Mouse (Mus musculus) G1E (cell line): ENCODE data around the gene Car15. TPM values are rescaled to one million over a fixed set of nuclear protein-coding genes. Genes with fewer than 3 reads are reported as not detected.
A peak's percentile ranks its signal among the peaks of the same experiment; 100 is the strongest.

Experiments
- ATAC-seq: 2 replicates; pipeline ENCODE4 v1.8.0; 2016; ENCODE audit warnings: mild to moderate bottlenecking; ENCODE audit not compliant: insufficient number of reproducible peaks, poor library complexity, low FRiP score, severe bottlenecking; ENCODE audit errors: extremely low read depth
- DNase-seq: peaks from one replicate; pipeline ENCODE4 v3.0.0; 2012; ENCODE audit warnings: low spot score
- H3K27me3 ChIP-seq: 2 replicates; pipeline ENCODE4 v1.6.1; 2012; ENCODE audit warnings: mild to moderate bottlenecking, low read length, inconsistent platforms; ENCODE audit not compliant: insufficient read depth
- H3K36me3 ChIP-seq: replicated peaks from 2 replicates; pipeline ENCODE3; 2012; ENCODE audit warnings: mild to moderate bottlenecking, inconsistent platforms
- H3K4me1 ChIP-seq: 2 replicates; pipeline ENCODE4 v1.6.1; 2012; ENCODE audit warnings: low read depth, low read length, inconsistent platforms, mixed read lengths; ENCODE audit not compliant: insufficient read depth
- H3K4me3 ChIP-seq: 2 replicates; pipeline ENCODE4 v1.5.1; 2012; ENCODE audit warnings: low read depth, mild to moderate bottlenecking, inconsistent platforms, low read length, moderate library complexity, mixed read lengths
- H3K9me3 ChIP-seq: replicated peaks from 2 replicates; pipeline ENCODE4 v1.6.1; 2012; ENCODE audit warnings: inconsistent platforms
- CTCF ChIP-seq: IDR thresholded peaks from 2 replicates; pipeline ENCODE4 v1.5.1; 2012; ENCODE audit warnings: low read depth, low read length, inconsistent platforms, mixed read lengths
- GATA1 ChIP-seq: IDR thresholded peaks from 2 replicates; pipeline ENCODE4 v1.6.1; 2012; ENCODE audit warnings: borderline replicate concordance, low read length, inconsistent platforms, mixed read lengths
- GATA2 ChIP-seq: IDR thresholded peaks from 2 replicates; pipeline ENCODE4 v1.6.1; 2012; ENCODE audit warnings: low read depth, low read length, inconsistent platforms, borderline replicate concordance
- POLR2AphosphoS5 ChIP-seq: IDR thresholded peaks from 2 replicates; pipeline ENCODE4 v1.6.1; 2012; ENCODE audit warnings: low read depth, low read length, inconsistent platforms; ENCODE audit not compliant: insufficient replicate concordance
- TAL1 ChIP-seq: conservative IDR thresholded peaks from 2 replicates; pipeline ENCODE4 v1.6.1; 2012; ENCODE audit warnings: low read depth, low read length, inconsistent platforms, mixed read lengths
- polyA plus RNA-seq: library from polyadenylated mRNA; stranded (reverse); fragments of >175 nt; gene quantifications from 2 replicates; pipeline ENCODE4 v1.2.3, GENCODE M21; 2012
- total RNA-seq, 2 experiments: library from RNA; stranded (forward) in 1 of 2; stranded (reverse) in 1 of 2; fragments of 200-1000 nt in 1 of 2; fragments of >200 nt in 1 of 2; fragmentation: Nextera tagmentation in 1 of 2; gene quantifications; 2 replicates each; pipeline ENCODE4 v1.2.3; 2014 to 2017

Car15 gene
- total and polyA plus RNA-seq, 3 experiments: 0.89 to 3.3 (median 2.3) TPM

DNA sequence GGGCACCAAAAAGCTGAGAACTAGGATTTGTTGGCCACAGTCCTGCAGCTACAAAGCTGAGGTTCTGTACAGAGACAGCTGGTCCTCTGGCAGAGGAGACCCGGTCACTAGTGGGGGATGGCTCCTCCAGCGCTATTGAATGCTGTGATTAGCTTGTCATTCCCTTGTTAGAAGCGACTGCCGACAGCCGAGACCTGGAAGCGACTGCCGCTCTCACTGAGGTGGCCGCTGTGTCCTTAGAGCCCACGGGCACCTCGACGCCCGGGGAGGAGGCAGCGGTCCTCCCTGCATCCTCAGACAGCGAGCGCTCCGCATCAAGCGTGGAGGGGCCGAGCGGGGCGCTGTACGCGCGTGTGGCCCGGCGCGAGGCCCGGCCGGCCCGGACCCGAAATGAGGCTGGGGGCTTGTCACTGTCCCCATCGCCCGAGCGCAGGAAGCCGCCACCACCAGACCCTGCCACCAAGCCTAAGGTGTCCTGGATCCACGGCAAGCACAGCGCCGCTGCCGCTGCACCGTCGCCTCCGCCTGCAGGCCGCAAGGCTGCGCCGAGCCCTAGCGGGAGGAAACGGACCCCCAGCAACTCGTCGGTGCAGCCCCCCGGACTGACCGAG, 31.5 kb downstream of the Car15 start:
- Histone ChIP-seq H3K36me3 (no peaks in the 10 kb centered on the region), H3K27me3 (peaks cover 79% of the 10 kb centered on the region), H3K4me1 (peaks cover 8% of the 10 kb centered on the region), H3K9me3 (peaks cover 13% of the 10 kb centered on the region), H3K4me3 (no peak overlapping the region)
- TF ChIP-seq GATA2: no peak
- no peak for TF ChIP-seq TAL1
- no peak for TF ChIP-seq POLR2AphosphoS5
- no peak for TF ChIP-seq CTCF
- TF ChIP-seq GATA1: no peak
- DNase-seq: no peak
- ATAC-seq: no peak

DNA sequence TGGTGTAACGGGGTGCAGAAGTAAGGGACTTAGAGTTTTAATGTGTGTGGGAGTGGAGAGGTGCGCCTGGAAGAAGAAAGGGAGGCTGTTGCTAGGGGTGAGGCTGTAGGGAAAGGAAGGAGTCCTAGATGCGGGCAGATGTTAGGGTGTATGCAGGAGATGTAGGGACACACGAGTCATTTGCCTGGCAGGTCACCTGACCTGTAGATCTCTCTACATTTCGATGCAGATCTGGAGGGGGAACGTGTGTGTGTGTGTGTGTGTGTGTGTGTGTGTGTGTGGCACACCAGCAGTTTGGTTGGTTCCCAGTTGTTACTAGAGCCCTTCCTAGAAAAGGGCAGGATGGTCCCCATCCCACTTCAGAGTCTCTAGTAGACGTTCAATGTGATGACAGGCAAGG, 33.2 kb downstream of the Car15 start:
- Histone ChIP-seq H3K4me3 (no peak overlapping the region), H3K9me3 (peaks cover 13% of the 10 kb centered on the region), H3K4me1 (peaks cover 8% of the 10 kb centered on the region), H3K36me3 (no peaks in the 10 kb centered on the region), H3K27me3 (peaks cover 70% of the 10 kb centered on the region)
- ATAC-seq (no peak), DNase-seq (no peak)
- TF ChIP-seq POLR2AphosphoS5 (no peak), CTCF (no peak), GATA2 (no peak), TAL1 (no peak), GATA1 (no peak)

DNA sequence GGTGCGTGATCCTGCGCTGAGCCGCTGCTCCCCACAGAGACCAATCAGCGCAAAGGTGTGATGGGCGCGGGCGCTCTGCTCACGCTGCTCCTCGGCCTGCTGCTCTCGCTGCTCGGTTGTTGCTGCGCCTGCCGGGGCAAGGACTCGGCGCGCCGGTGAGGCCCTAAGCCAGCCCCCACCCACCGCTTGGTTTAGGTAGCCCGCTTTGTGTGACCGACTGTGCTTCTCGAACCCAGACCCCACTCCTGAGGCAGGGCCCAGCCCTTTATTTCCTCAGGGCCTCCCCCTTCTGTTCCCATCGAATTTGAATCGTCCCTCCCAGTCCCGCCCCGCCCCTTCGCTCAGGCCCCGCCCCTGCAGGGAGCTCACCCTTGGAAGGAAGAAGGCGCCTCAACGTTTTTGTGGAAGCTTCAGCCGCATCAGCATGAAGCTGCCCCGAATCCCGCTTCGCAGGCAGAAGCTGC, 33.7 kb downstream of the Car15 start:
- peaks cover 13% of the 10 kb centered on the region for H3K9me3 ChIP-seq
- peak overlapping the region; percentile 34; the same call in 1 of the 2 replicates for H3K4me3 ChIP-seq
- TF ChIP-seq CTCF: no peak
- no peak for TF ChIP-seq POLR2AphosphoS5
- TF ChIP-seq GATA1: no peak
- no peak for TF ChIP-seq TAL1
- TF ChIP-seq GATA2: no peak
- ATAC-seq: no peak
- H3K4me1 ChIP-seq: peaks cover 8% of the 10 kb centered on the region
- DNase-seq: no peak
- peaks cover 70% of the 10 kb centered on the region for H3K27me3 ChIP-seq
- no peaks in the 10 kb centered on the region for H3K36me3 ChIP-seq

DNA sequence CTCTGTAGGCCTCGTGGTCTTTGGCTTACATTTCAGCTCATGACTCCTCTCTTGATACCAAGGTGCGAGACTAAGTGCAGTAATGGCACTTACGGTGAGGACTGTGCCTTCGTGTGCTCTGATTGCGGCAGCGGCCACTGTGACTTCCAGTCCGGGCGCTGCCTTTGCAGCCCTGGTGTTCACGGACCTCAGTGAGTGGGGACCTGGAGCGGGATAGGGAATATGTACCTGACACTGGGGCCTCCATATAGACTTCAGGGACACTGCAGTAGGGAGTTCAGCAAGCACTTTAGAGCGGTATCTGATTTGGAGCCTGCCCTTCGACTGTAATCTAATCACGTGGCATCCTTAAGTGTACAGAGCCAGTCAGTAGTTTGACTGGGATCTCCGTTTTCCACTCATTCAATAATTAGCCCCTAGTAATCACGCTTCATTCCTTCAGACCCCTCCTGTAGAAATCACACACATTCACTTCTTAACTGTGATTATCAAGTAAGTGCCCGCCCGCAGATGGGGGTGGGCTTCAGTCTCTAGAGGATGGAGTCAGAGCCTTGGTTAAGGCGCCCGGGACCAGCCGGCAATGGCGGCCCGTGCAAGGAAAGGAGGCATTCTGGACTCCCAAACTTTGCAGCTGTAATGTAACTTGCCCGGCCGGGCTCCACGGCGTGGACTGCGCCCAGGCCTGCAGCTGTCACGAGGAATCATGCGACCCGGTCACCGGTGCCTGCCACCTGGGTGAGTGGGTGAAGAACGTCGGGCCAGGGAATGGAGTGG, 34.3 kb downstream of the Car15 start:
- H3K4me1 ChIP-seq: peaks cover 8% of the 10 kb centered on the region
- ATAC-seq (no peak), DNase-seq (no peak)
- H3K27me3 ChIP-seq: peaks cover 68% of the 10 kb centered on the region
- peak overlapping the region; percentile 34; the same call in 1 of the 2 replicates for H3K4me3 ChIP-seq
- peaks cover 13% of the 10 kb centered on the region for H3K9me3 ChIP-seq
- TF ChIP-seq POLR2AphosphoS5 (no peak), CTCF (no peak), TAL1 (no peak), GATA1 (no peak), GATA2 (no peak)
- H3K36me3 ChIP-seq: no peaks in the 10 kb centered on the region

DNA sequence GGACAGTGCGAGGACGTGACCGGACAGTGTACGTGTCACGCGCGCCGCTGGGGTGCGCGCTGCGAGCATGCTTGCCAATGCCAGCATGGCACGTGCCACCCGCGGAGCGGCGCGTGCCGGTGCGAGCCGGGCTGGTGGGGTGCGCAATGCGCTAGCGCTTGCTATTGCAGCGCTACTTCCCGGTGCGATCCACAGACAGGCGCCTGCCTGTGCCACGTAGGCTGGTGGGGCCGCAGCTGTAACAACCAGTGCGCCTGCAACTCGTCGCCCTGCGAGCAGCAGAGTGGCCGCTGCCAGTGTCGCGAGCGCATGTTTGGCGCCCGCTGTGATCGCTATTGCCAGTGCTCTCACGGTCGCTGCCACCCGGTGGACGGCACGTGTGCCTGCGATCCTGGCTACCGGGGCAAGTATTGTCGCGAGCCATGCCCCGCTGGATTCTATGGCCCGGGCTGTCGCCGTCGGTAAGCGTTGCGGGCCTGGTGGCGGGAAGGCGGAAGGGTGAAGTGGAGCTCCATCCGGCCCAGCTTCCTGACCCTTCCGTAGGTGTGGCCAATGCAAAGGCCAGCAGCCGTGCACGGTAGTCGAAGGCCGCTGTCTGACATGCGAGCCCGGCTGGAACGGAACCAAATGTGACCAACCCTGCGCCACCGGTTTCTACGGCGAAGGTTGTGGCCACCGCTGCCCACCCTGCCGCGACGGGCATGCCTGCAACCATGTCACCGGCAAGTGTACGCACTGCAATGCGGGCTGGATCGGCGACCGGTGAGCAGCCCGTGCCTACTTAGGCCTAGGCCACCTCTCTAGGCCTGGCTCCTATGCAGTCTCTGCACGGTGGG, 35.1 kb downstream of the Car15 start:
- peaks cover 13% of the 10 kb centered on the region for H3K9me3 ChIP-seq
- H3K4me3 ChIP-seq: no peak overlapping the region
- ATAC-seq: no peak
- H3K27me3 ChIP-seq: peaks cover 64% of the 10 kb centered on the region
- no peak for TF ChIP-seq GATA1
- no peak for TF ChIP-seq TAL1
- no peak for TF ChIP-seq GATA2
- no peak for TF ChIP-seq POLR2AphosphoS5
- no peaks in the 10 kb centered on the region for H3K36me3 ChIP-seq
- H3K4me1 ChIP-seq: peaks cover 8% of the 10 kb centered on the region
- no peak for DNase-seq

DNA sequence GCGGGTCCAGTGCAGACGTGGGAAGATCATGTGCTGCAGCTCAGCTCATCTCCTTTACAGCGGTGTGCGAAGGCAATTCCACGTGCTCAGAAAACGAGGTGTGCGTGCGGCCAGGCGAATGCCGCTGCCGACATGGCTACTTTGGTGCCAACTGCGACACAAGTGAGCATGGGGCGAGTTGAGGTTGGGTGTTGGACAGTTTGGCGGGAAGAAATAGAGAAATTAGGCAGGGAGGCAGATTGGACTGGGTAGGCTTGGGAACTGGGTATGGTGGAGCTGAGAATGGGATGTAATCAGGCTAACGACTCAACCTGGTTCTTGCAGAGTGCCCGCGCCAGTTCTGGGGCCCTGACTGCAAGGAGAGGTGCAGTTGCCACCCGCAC, 35.7 kb downstream of the Car15 start:
- TF ChIP-seq CTCF: no peak
- no peak for TF ChIP-seq GATA2
- TF ChIP-seq TAL1: no peak
- ATAC-seq: no peak
- Histone ChIP-seq H3K4me3 (no peak overlapping the region), H3K27me3 (peaks cover 61% of the 10 kb centered on the region), H3K9me3 (peaks cover 14% of the 10 kb centered on the region), H3K4me1 (peaks cover 8% of the 10 kb centered on the region), H3K36me3 (no peaks in the 10 kb centered on the region)
- no peak for DNase-seq
